Mouse (Mus musculus) liver, adult 2 months (tissue): ENCODE results near the gene Zbtb22. TPM values are rescaled to one million over a fixed set of nuclear protein-coding genes. Genes with fewer than 3 reads are reported as not detected.
"Not testable (repeated sequence)": the region's sequence is repeated elsewhere in the genome, so short reads cannot be mapped to it uniquely, and the experiment has no call there.

Experiments used
- DNase-seq: peaks from one replicate; pipeline ENCODE4 v3.0.0-alpha.2; 2011; ENCODE audit warnings: low read depth, low spot score; ENCODE audit errors: extremely low read depth
- H3K27ac ChIP-seq: fragments of 200-500 bp; replicated peaks from 2 replicates; pipeline ENCODE4 v1.5.1; 2012; ENCODE audit warnings: low read depth, mild to moderate bottlenecking, control low read depth, inconsistent platforms, low read length; ENCODE audit not compliant: insufficient read depth
- H3K27me3 ChIP-seq: fragments of 200-500 bp; 2 replicates; pipeline ENCODE4 v1.6.1; 2012; ENCODE audit warnings: mild to moderate bottlenecking, moderate library complexity, low read length, inconsistent platforms; ENCODE audit not compliant: control insufficient read depth, insufficient read depth
- H3K36me3 ChIP-seq: fragments of 200-500 bp; 2 replicates; pipeline ENCODE4 v1.6.1; 2012; ENCODE audit warnings: low read length, inconsistent platforms; ENCODE audit not compliant: control insufficient read depth, insufficient read depth
- H3K4me1 ChIP-seq: fragments of 200-500 bp; 2 replicates; pipeline ENCODE4 v1.6.1; 2011; ENCODE audit warnings: low read length; ENCODE audit not compliant: control insufficient read depth, insufficient read depth
- H3K4me3 ChIP-seq: fragments of 200-500 bp; 2 replicates; pipeline ENCODE4 v1.5.1; 2011; ENCODE audit warnings: low read depth, mild to moderate bottlenecking, control low read depth, low read length, moderate library complexity; ENCODE audit not compliant: insufficient read depth
- H3K79me2 ChIP-seq: fragments of 200-500 bp; 2 replicates; pipeline ENCODE4 v1.6.1; 2012; ENCODE audit warnings: inconsistent platforms, mild to moderate bottlenecking, low read length, moderate library complexity; ENCODE audit not compliant: control insufficient read depth, insufficient read depth
- H3K9ac ChIP-seq: fragments of 200-500 bp; 2 replicates; pipeline ENCODE4 v1.6.1; 2012; ENCODE audit warnings: low read depth, mild to moderate bottlenecking, control low read depth, inconsistent platforms, low read length
- CTCF ChIP-seq: fragments of 200-500 bp; IDR thresholded peaks from 2 replicates; pipeline ENCODE4 v1.5.1; 2011; ENCODE audit warnings: low read depth, low read length, control low read depth
- POLR2A ChIP-seq: fragments of 200-500 bp; IDR thresholded peaks from 2 replicates; pipeline ENCODE4 v1.6.1; 2011; ENCODE audit warnings: low read length, control low read depth; ENCODE audit not compliant: insufficient read depth; ENCODE audit errors: extremely low read depth
- WGBS: fragments of 180-500 bp; shearing (Covaris S2); methylation state at CpG from one replicate; pipeline ENCODE4 v1.1.7; 2018; 5-methylcytosine and 5-hydroxymethylcytosine counted together
- polyA plus RNA-seq: library from polyadenylated mRNA; depleted of rRNA; stranded (reverse); fragments of >200 nt; gene quantifications from 2 replicates; pipeline ENCODE4 v1.2.3, GENCODE M21; 2012
- total RNA-seq: library from RNA; depleted of rRNA; stranded (reverse); fragments of >200 nt; gene quantifications from 2 replicates; pipeline ENCODE4 v1.2.3, GENCODE M21; 2014

The Zbtb22 gene
- total and polyA plus RNA-seq, 2 experiments, result 11.1 to 23.9 TPM

DNA sequence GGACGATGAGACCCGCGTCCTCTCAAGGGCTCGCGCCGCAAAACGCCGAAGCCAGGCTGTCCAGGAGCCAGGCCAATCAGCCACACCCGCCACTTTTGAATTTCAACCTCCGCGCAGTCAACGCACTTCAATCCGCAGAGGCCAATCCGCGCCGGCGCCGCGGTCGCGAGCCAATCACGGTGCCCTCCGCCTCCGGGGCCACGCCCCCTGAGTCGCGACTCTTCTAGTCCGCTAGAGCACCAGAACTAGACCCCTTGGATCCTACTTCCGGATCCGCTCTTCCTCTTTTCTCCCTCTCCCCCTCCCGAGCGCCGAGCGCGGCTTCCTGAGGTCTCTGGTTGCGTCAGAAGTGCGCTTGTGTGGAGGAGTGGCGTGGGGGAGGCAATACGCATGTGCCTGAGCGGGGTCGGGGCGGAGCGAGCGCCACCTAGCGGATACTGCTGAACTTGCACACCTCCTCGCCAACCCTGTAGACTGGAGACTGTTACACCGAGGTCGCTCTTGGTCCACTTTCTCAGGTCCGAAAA lies 25.1 kb upstream of the Zbtb22 start, which contains the start of gene Kifc1:
Gene Kifc1, minus strand, starts transcription at position 129 of the 527 bp plus-strand sequence.
- Histone ChIP-seq H3K79me2 (0 out of 2 replicates have a peak, but pooled peaks cover 6% of the 10 kb centered on the region), H3K27me3 (no peaks in the 10 kb centered on the region), H3K36me3 (no peaks in the 10 kb centered on the region), H3K4me3 (peak within 1 kb of the TSS; percentile 82), H3K9ac (peak within 1 kb of the TSS; percentile 71), H3K27ac (no peak within 1 kb of the TSS), H3K4me1 (no peaks in the 10 kb centered on the region; the same call in 1 of the 2 replicates)
- TF ChIP-seq POLR2A, result no peak
- TF ChIP-seq CTCF, result peak; percentile 97
- under 1% methylated on average over 49 of the region's 49 CpGs for WGBS
- DNase-seq, result peak; percentile 96

- H3K4me1 ChIP-seq, result no peaks in the 10 kb centered on the region; the same call in 1 of the 2 replicates
- TF ChIP-seq POLR2A (no peak), CTCF (no peak)
- H3K27me3 ChIP-seq, result no peaks in the 10 kb centered on the region
- no peaks in the 10 kb centered on the region for H3K36me3 ChIP-seq
- H3K27ac ChIP-seq, result no peak overlapping the region
- 0 out of 2 replicates have a peak, but pooled peaks cover 6% of the 10 kb centered on the region for H3K79me2 ChIP-seq
- WGBS, result 37% methylated on average over 2 of the region's 2 CpGs
- no peak for DNase-seq
- H3K9ac ChIP-seq, result no peak overlapping the region
- no peak overlapping the region for H3K4me3 ChIP-seq
Measured at GRCm38 (mm10) chr17:33891357-33891756, 24.3 kb upstream of the Zbtb22 start.

DNA sequence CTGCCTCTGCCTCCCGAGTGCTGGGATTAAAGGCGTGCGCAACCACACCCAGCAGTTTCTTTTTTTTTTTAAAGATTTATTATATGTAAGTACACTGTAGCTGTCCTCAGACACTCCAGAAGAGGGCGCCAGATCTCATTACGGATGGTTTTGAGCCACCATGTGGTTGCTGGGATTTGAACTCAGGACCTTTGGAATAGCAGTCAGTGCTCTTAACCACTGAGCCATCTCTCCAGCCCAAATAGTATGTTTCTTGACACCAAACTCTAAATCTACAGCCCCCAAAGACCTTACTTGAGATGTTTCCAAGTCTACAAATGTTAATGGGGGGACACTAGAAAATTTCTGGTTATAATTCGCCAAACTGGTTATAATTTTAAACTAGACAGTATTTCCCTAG lies 23.8 kb upstream of the Zbtb22 start:
- 76% methylated on average over 6 of the region's 6 CpGs for WGBS
- not testable (repeated sequence) for H3K79me2 ChIP-seq, H3K36me3 ChIP-seq, H3K9ac ChIP-seq, H3K4me1 ChIP-seq, H3K27ac ChIP-seq, DNase-seq, H3K4me3 ChIP-seq, H3K27me3 ChIP-seq

GRCm38 (mm10) chr17:33892429-33892828 lies 23.3 kb upstream of the Zbtb22 start:
- TF ChIP-seq POLR2A (no peak), CTCF (no peak)
- DNase-seq, result no peak
- H3K27me3 ChIP-seq, result no peaks in the 10 kb centered on the region
- no peak overlapping the region for H3K4me3 ChIP-seq
- no peak overlapping the region for H3K27ac ChIP-seq
- H3K79me2 ChIP-seq, result 0 out of 2 replicates have a peak, but pooled peaks cover 6% of the 10 kb centered on the region
- H3K9ac ChIP-seq, result no peak overlapping the region
- no peaks in the 10 kb centered on the region for H3K36me3 ChIP-seq
- H3K4me1 ChIP-seq, result no peaks in the 10 kb centered on the region; the same call in 1 of the 2 replicates
- 38% methylated on average over 7 of the region's 7 CpGs for WGBS

GRCm38 (mm10) chr17:33893011-33893410 lies 22.7 kb upstream of the Zbtb22 start:
- not testable (repeated sequence) for H3K27me3 ChIP-seq, H3K4me3 ChIP-seq, H3K36me3 ChIP-seq, DNase-seq, H3K4me1 ChIP-seq, H3K27ac ChIP-seq, H3K9ac ChIP-seq, H3K79me2 ChIP-seq
- 72% methylated on average over 4 of the region's 4 CpGs for WGBS

DNA sequence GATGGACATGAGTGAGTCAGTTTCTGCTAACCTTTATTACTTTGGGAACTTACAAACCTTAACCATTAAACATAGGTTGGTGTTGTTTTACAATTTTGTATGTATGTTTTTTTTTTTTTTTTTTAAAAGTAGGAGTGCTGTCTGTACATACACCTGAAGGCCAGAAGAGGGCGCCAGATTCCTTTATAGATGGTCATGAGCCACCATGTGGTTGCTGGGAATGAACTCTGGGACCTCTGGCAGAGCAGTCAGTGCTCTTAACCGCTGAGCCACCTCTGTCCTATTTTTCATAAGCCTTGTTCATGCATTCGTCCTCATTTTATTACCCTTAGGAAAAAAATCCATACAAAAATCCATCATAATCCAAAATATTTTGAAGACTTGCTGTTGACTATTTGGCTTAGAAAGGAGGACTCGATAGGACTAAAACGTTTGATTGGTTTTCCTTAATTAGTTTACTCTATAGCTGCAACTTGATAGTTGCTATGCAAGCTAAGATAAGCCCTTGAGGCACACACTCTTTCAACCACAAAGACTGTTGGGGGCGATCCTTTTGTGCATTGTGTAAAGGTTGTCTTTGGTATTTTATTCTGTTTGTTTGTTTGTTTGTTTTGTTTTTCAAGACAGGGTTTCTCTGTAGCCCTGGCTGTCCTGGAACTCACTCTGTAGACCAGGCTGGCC lies 18.4 kb upstream of the Zbtb22 start:
- H3K9ac ChIP-seq, result no peak overlapping the region
- no peaks in the 10 kb centered on the region for H3K79me2 ChIP-seq
- TF ChIP-seq POLR2A (no peak), CTCF (peak; percentile 53)
- 27% methylated on average over 6 of the region's 6 CpGs for WGBS
- DNase-seq, result peak; percentile 81
- no peak overlapping the region for H3K27ac ChIP-seq
- H3K27me3 ChIP-seq, result no peaks in the 10 kb centered on the region
- H3K36me3 ChIP-seq, result no peaks in the 10 kb centered on the region
- no peaks in the 10 kb centered on the region; the same call in 1 of the 2 replicates for H3K4me1 ChIP-seq
- H3K4me3 ChIP-seq, result no peak overlapping the region

- H3K27ac ChIP-seq, H3K4me1 ChIP-seq, H3K27me3 ChIP-seq, H3K79me2 ChIP-seq, H3K4me3 ChIP-seq, H3K9ac ChIP-seq, H3K36me3 ChIP-seq, DNase-seq: not testable (repeated sequence)
- 87% methylated on average over 4 of the region's 4 CpGs for WGBS
Measured at GRCm38 (mm10) chr17:33898193-33898592, 17.5 kb upstream of the Zbtb22 start.
